Mouse (Mus musculus) urinary bladder, adult 18-20 months (tissue): ENCODE results near the gene Gm28635.

Experiments
- DNase-seq, 2 experiments: peaks; one replicate each; pipeline ENCODE4 v3.0.0; 2022; ENCODE audit warnings: low spot score in 2 of 2, mixed read lengths in 2 of 2

Gene Gm28635

DNA sequence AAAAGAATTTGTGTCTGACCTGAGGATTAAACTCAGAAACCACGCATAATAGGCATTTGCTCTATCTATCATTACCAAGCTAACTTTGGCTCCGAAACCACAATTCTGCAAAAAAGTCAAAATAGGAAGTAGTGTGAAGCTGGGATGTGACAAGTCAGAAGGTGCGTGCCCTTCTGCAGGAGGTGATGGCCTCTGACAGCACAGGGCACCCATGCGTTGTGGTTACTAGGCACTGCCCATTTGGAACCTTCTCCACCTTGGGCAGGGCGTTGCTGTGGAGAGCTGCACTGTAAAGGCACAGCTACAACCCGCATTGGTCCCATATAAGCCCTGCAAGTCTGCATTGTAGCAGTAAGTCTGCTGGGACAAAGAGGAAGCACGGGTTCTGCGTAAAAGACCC is 85.0 kb downstream of the Gm28635 start:
- no peak for DNase-seq

- no peak for DNase-seq
These were observed 92.1 kb downstream of the Gm28635 start for GRCm38 (mm10) chr2:84585700-84586099.

DNA sequence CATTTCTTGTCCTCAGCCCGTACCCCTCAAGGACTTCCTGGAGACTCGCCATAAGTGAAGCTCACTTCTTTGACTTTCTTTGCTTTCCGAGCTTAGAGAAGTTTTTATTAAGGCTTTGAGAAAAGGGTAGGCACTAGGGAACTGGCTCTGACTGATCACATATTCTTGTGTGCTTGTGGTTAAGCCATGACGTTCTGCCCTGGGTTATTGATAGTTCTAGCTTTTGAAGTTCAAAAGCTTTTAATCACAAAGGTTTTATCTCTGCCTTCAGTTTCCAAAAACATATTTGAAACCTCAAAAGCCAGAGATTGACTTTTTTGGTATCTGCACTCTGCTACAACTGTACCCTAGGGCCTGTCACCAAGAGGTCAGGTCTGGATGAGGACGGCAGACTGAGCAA is 95.6 kb downstream of the Gm28635 start:
- DNase-seq, result no peak

DNA sequence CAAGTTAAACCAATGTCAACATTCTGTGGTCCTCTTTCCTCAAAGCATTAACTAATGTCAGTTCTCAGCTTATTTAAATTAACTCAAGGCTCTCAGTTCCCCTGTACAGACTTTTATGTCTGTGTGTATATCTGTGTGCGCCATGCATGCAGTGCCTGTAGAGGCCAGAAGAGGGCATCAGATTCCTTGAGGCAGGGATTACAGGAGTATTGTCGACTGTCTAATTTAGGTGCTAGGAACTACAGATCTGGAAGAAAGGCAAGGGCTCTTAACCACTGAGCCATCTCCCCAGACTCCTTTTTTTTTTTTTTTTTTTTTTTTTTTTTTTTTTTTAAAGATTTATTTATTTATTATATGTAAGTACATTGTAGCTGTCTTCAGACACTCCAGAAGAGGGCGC is 96.6 kb downstream of the Gm28635 start:
- DNase-seq, result no peak

- DNase-seq, result no peak
These were observed 98.5 kb downstream of the Gm28635 start for GRCm38 (mm10) chr2:84579311-84579710.

GRCm38 (mm10) chr2:84574130-84574529 is 103.7 kb downstream of the Gm28635 start:
- no peak for DNase-seq

DNA sequence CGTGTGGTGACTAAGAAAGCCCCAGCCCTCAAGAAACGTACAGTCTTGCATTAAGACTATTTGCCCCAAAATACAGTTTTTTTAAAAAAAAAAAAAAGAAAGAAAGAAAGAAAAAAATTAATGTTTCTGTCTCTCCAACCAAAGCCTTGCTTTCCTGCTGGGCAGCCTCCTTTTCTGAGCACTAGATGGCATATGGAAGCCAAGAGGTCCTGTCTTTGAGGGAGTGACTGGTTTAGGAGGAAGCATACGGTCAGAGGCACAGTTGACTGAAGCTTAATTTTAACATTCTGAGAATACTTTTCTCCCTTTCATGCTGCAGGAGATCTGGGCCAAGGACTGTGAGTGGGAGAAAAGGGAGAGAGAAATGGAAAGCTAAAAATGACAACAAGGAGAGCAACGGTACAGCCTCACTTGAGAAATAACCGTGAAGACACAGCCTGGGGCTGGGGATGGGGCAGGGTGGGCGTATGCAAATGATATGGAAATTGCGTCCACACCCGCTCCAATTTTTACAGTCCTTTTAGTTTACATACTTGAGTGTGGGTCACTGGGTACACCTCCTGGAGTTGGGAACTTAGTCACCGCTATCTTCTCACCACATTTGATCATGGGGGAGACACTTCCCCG is 120.8 kb downstream of the Gm28635 start:
- DNase-seq, result no peak
